1 mouse cellular context compared by ENCODE assay signal in the genomic region with DNA sequence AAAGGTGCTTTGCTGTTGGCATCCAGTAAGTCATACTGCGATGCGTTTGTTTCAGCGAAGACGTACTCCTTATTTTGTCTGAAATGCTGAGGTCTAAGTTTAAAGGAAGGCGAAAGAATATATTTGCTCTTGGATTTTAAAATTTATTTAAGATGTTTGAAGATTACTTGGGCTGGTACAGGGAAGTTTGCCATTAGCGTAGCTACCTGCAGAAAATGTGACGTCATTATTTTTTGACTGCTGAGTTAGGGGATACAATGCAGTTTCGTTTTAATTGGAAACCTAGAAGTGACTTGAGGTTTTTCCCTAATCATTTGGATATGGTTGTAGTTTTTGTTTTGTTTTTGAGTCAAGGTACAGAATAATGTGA.
TF ChIP-seq lines count a peak whose summit lies in the region.

No protein-coding gene starts in this region.

TF ChIP-seq in CH12.LX, 34 proteins besides CTCF, POLR2A, EP300 and RAD21 (continued from another document):
- TF ChIP-seq MAZ (IDR thresholded peaks at IDR 0.05; ENCODE audit: low read depth, low read length) (no peak), ZNF384 (IDR thresholded peaks at IDR 0.05; ENCODE audit: low read depth, low read length) (no peak), JUN (IDR thresholded peaks at IDR 0.05; ENCODE audit: insufficient read depth, low read depth, low read length) (peak; percentile 59; the same call in 1 of the 2 replicates), NELFE (IDR thresholded peaks at IDR 0.05; ENCODE audit: low read depth, low read length) (no peak), ZC3H11A (IDR thresholded peaks at IDR 0.05; ENCODE audit: low read depth, low read length) (no peak), MYC (IDR thresholded peaks at IDR 0.05; ENCODE audit: low read depth, low read length) (no peak), SIN3A (IDR thresholded peaks at IDR 0.05; ENCODE audit: low read length) (peak; percentile 46; the same call in 1 of the 2 replicates), TBP (conservative IDR thresholded peaks at IDR 0.05; ENCODE audit: low read depth, low read length) (0 out of 2 replicates have a peak, but pooled peaks have one; percentile 7), NRF1 (IDR thresholded peaks at IDR 0.05; ENCODE audit: low read depth, low read length) (no peak), MXI1 (IDR thresholded peaks at IDR 0.05; ENCODE audit: low read depth, low read length) (no peak; the same call in 1 of the 2 replicates), USF1 (IDR thresholded peaks at IDR 0.05; ENCODE audit: low read depth, low read length) (no peak), GABPA (IDR thresholded peaks at IDR 0.05; ENCODE audit: insufficient replicate concordance, low read depth, low read length) (no peak), MAX (IDR thresholded peaks at IDR 0.05; ENCODE audit: low read length) (no peak), ETS1 (conservative IDR thresholded peaks at IDR 0.05; ENCODE audit: low read depth, low read length) (peak; percentile 44; the same call in 1 of the 2 replicates), TCF12 (IDR thresholded peaks at IDR 0.05; ENCODE audit: low read depth, low read length) (no peak), IRF4 (IDR thresholded peaks at IDR 0.05; ENCODE audit: low read depth, low read length) (peak; percentile 40; the same call in 1 of the 2 replicates)
